Mouse (Mus musculus): ENCODE data around the gene Vmp1. TPM values are rescaled to one million over a fixed set of nuclear protein-coding genes. Genes with fewer than 3 reads are reported as not detected.

Vmp1 gene
- polyA plus RNA-seq, 1 experiment from 2014 or later: 80.8 TPM

DNA sequence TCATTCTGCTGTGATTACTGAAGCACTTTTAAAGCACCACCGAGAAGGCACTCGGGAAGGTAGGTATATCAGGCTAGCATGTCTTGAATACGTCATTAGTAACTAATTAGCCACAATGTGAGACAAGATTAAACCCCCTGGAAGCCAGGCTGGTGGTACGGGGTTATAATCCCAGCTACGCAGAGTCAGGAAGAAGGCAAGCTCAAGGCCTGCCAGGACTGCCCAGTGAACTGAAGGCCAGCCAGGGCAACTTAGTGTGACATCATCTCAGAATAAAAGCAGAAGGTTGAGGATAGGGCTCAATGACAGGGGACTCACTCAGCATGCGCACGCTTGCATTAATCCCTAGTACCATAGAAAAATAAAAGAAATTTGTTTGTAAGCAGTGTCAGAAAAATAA, 53.7 kb downstream of the Vmp1 start:
- 90% methylated on average over 7 of the region's 7 CpGs for WGBS (ENCODE audit: insufficient replicate concordance)
- H3K4me3 ChIP-seq (replicated peaks): no peak overlapping the region
- H3K4me1 ChIP-seq (replicated peaks): peaks cover 42% of the 10 kb centered on the region
- H3K4me2 ChIP-seq: no peak overlapping the region
- H3K27ac ChIP-seq (replicated peaks): no peak overlapping the region
- H3K9ac ChIP-seq: no peak overlapping the region
- no peaks in the 10 kb centered on the region for H3K9me3 ChIP-seq (replicated peaks)
- peaks cover 48% of the 10 kb centered on the region for H3K36me3 ChIP-seq (replicated peaks)
- no peak for ATAC-seq (ENCODE audit: insufficient read depth)
- no peaks in the 10 kb centered on the region for H3K27me3 ChIP-seq

DNA sequence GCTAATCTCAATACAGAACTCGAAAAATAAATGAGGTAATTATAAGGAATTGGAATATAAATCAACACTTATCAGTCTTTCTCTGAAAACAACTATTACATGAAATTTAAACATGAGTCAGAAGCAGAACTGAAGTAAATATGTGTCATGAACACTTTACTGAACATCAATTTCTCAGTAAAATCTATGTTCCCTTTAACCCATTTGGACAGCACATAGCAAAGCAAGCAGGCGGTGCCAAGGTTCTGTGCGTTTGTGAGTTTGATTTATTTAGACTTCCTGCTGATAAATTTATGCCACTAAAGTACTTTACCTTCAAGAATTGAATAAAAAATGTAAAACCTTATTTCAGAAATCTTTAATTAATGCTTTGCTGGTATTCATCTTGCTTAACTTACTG, 54.2 kb downstream of the Vmp1 start:
- 84% methylated on average over 3 of the region's 3 CpGs for WGBS (ENCODE audit: insufficient replicate concordance)
- H3K4me1 ChIP-seq (replicated peaks): peaks cover 40% of the 10 kb centered on the region
- no peak for ATAC-seq (ENCODE audit: insufficient read depth)
- no peaks in the 10 kb centered on the region for H3K9me3 ChIP-seq (replicated peaks)
- no peak overlapping the region for H3K9ac ChIP-seq
- no peak overlapping the region for H3K4me3 ChIP-seq (replicated peaks)
- H3K27me3 ChIP-seq: no peaks in the 10 kb centered on the region
- H3K4me2 ChIP-seq: no peak overlapping the region
- H3K27ac ChIP-seq (replicated peaks): no peak overlapping the region
- peaks cover 43% of the 10 kb centered on the region for H3K36me3 ChIP-seq (replicated peaks)

DNA sequence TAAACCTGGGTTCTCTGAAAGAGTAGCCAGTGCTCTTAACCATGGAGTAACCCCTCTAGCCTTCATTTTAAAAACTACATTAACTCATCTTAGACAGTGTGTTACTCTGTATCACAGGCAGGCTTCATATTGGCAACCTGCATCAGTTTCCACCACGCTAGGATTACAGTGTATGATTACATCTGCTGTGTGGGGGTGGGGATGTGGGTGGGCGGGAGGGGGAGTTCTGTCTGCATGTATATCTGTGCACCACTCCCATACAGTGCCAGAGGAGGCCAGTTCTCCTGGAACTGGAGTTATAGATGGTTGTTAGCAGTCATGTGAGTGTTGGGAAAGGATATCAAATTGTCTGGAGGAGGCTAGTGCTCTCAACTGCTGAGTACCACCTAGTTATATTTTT, 55.2 kb downstream of the Vmp1 start:
- peaks cover 39% of the 10 kb centered on the region for H3K4me1 ChIP-seq (replicated peaks)
- H3K9ac ChIP-seq: no peak overlapping the region
- peaks cover 36% of the 10 kb centered on the region for H3K36me3 ChIP-seq (replicated peaks)
- peak; percentile 69 for ATAC-seq (ENCODE audit: insufficient read depth)
- no peak overlapping the region for H3K4me2 ChIP-seq
- H3K9me3 ChIP-seq (replicated peaks): no peaks in the 10 kb centered on the region
- H3K27ac ChIP-seq (replicated peaks): peak overlapping the region; percentile 45
- 25% methylated on average over 2 of the region's 2 CpGs for WGBS (ENCODE audit: insufficient replicate concordance)
- H3K4me3 ChIP-seq (replicated peaks): no peak overlapping the region
- no peaks in the 10 kb centered on the region for H3K27me3 ChIP-seq

DNA sequence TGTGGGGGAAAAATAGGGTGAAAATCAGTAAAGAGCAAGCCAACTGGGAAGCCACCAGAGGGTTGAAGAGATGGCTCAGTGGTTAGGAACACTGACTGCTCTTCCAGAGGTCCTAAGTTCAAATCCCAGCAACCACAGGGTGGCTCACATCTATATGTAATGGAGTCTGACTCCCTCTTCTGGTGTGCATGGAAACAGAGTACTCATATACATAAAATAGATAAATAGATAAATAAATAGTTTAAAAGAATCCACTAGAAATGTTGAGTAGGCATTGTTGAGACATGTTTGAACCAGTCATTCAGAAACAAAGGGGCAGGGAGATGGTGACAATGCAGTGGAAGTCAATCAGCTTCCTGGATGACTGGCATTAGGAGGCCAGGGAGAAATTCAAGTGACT, 56.0 kb downstream of the Vmp1 start:
- H3K27me3 ChIP-seq: no peaks in the 10 kb centered on the region

DNA sequence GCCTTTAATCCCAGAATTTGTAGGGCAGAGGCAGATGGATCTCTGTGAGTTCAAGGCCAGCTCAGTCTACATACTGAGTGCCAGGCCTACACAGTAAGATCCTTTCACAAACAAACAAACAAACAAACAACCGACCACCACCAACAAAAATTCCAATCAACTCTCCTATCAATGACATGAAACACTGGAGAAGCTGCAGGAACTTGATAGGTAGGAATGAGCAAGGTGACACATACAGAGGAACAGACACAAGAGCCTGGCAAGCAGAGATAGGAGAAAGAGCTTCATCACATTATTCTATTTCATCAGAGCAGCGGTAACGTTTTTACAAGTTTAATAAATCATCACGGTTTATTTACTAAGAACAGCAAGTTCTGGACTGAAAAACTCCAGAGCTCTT, 56.9 kb downstream of the Vmp1 start:
- H3K27ac ChIP-seq (replicated peaks): peak overlapping the region; percentile 54
- peaks cover 44% of the 10 kb centered on the region for H3K4me1 ChIP-seq (replicated peaks)
- no peaks in the 10 kb centered on the region for H3K9me3 ChIP-seq (replicated peaks)
- H3K9ac ChIP-seq: no peak overlapping the region
- H3K4me3 ChIP-seq (replicated peaks): no peak overlapping the region
- no peak for ATAC-seq (ENCODE audit: insufficient read depth)
- WGBS (ENCODE audit: insufficient replicate concordance): 33% methylated on average over 4 of the region's 4 CpGs
- H3K27me3 ChIP-seq: no peaks in the 10 kb centered on the region
- H3K4me2 ChIP-seq: no peak overlapping the region
- peaks cover 25% of the 10 kb centered on the region for H3K36me3 ChIP-seq (replicated peaks)

More for the DNA sequence above, 56.0 kb downstream of the Vmp1 start:
- ATAC-seq (ENCODE audit: insufficient read depth): no peak
- H3K4me2 ChIP-seq: no peak overlapping the region
- peaks cover 44% of the 10 kb centered on the region for H3K4me1 ChIP-seq (replicated peaks)
- peaks cover 33% of the 10 kb centered on the region for H3K36me3 ChIP-seq (replicated peaks)
- H3K9me3 ChIP-seq (replicated peaks): no peaks in the 10 kb centered on the region
- H3K4me3 ChIP-seq (replicated peaks): no peak overlapping the region
- no peak overlapping the region for H3K9ac ChIP-seq
- H3K27ac ChIP-seq (replicated peaks): no peak overlapping the region; the same call in 1 of the 2 replicates

DNA sequence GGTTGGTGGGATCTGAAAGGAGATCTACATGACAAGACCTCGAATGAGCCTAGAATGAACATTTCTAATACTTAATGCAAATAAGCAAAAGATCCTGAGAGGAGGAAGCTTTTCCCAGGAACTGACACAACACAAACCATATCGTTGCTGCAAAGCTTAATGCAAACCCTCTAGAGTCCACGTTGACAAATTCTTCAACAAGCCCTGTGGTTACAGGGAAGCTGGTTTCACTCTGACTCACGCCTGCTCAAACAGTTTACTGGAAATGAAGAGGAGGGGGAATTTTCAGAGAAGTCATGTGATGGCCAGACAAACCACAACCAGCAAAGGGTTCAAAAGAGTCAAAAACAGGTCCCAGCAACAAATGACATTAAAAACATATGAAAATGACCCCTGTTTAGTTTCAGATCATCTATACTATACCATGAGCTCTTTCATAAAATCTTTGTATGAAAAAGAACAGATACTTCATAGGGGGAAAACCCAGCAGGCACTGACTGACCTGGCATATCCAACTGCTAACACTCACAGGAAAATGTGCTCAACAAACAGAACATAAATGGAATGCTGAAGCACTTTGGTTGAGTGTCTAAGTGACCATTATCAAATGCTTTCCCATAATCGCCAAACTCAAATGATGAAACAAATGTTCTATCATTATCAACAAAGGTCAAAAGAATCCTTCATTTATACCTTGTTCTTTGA, 59.2 kb downstream of the Vmp1 start:
- peaks cover 9% of the 10 kb centered on the region for H3K36me3 ChIP-seq (replicated peaks)
- H3K4me2 ChIP-seq: no peak overlapping the region
- H3K27ac ChIP-seq (replicated peaks): peak overlapping the region; percentile 2; the same call in 1 of the 2 replicates
- no peak overlapping the region for H3K9ac ChIP-seq
- peaks cover 44% of the 10 kb centered on the region for H3K4me1 ChIP-seq (replicated peaks)
- no peak for ATAC-seq (ENCODE audit: insufficient read depth)
- no peaks in the 10 kb centered on the region for H3K27me3 ChIP-seq
- H3K9me3 ChIP-seq (replicated peaks): no peaks in the 10 kb centered on the region
- no peak overlapping the region for H3K4me3 ChIP-seq (replicated peaks)
- WGBS (ENCODE audit: insufficient replicate concordance): 27% methylated on average over 5 of the region's 5 CpGs

DNA sequence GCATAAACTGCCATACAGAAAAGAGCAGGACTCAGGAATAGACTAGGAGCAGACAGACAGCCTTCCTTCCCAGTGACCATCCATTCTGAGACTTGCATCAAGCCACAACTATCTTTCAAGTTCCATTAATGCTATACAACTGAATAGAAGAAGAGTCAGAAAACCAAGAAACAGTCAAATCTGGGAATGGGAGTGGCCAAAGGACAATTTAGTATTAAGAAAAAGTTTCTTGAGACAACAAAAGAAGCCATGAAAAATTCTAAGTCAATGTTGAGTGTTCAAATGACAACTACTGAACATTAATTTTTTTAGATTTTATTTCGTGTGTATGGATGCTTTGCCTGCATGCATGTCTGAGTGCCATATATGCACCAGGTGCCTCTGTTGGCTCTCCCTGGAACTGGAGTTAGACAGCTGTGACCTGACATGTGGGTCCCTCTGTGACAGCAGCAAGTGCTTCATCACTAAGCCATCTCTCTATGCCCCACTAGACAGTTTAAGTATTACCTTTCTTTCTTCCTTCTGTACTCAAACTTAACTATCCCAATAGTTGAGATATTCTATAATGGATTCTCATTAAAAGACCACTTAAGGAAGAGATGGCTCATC, 60.1 kb downstream of the Vmp1 start:
- peaks cover 12% of the 10 kb centered on the region for H3K36me3 ChIP-seq (replicated peaks)
- WGBS (ENCODE audit: insufficient replicate concordance): 60% methylated on average over 1 of the region's 1 CpGs
- no peak overlapping the region for H3K9ac ChIP-seq
- no peak overlapping the region for H3K4me2 ChIP-seq
- no peak for ATAC-seq (ENCODE audit: insufficient read depth)
- no peak overlapping the region for H3K4me3 ChIP-seq (replicated peaks)
- H3K9me3 ChIP-seq (replicated peaks): no peaks in the 10 kb centered on the region
- no peak overlapping the region for H3K27ac ChIP-seq (replicated peaks)
- no peaks in the 10 kb centered on the region for H3K27me3 ChIP-seq
- H3K4me1 ChIP-seq (replicated peaks): peaks cover 38% of the 10 kb centered on the region

DNA sequence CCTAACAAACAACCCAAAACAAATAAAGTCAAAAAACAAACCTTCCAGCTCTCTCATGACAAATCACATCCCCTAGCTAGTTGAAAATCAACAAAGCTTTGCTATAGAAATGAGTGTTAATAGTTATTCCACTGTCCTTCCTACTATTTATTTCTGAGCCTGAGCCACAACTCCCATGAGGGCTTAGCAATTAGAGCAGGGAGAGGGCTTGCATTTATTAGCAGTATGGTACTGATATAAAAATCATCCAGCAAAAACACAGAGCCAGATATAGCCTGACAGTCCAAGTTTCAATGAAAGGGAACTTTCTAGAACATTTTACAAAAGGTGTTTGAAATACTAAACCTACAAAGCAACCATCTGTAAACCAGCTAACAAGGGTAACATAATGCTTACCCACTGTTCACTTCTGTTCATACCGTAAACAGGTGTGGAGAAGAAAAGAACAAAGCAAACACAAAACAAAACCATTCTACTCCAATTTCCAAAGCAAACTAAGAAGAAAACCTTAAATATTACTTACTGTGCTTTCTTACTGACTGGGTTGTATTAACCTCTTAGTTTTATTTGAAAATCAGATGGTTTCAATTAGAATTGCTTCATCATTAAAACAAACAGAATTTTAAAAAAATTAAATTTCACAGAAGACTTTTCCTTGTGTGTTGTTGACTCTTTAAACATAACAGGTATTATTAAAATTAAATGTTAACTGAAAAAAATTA, 61.3 kb downstream of the Vmp1 start:
- Histone ChIP-seq H3K27ac (replicated peaks) (no peak overlapping the region), H3K9ac (no peak overlapping the region), H3K27me3 (no peaks in the 10 kb centered on the region), H3K4me3 (replicated peaks) (no peak overlapping the region), H3K36me3 (replicated peaks) (0 out of 2 replicates have a peak, but pooled peaks cover 3% of the 10 kb centered on the region), H3K4me1 (replicated peaks) (peaks cover 27% of the 10 kb centered on the region), H3K4me2 (no peak overlapping the region), H3K9me3 (replicated peaks) (no peaks in the 10 kb centered on the region)
- WGBS (ENCODE audit: insufficient replicate concordance): 90% methylated on average over 1 of the region's 1 CpGs
- no peak for ATAC-seq (ENCODE audit: insufficient read depth)

DNA sequence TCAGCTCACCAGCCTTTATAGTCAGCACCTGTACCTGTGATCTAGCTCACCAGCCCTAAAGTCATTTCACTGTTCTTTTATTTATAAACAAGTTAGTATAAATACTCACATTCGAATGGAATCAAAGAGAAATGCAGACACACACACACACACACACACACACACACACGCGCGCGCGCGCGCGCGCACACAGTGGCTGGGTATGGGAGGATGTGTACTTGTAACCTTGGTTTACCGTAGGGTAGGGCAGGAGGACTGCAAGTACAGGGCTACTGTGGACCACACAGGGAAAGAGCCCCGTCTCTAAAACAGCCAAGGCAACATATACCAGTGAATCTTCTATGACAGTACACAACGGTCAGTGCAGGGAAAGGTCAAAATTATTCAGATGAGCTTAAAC, 62.5 kb downstream of the Vmp1 start:
- no peak overlapping the region for H3K9ac ChIP-seq
- H3K27me3 ChIP-seq: no peaks in the 10 kb centered on the region
- H3K4me2 ChIP-seq: no peak overlapping the region
- no peak for ATAC-seq (ENCODE audit: insufficient read depth)
- H3K27ac ChIP-seq (replicated peaks): no peak overlapping the region
- no peak overlapping the region for H3K4me3 ChIP-seq (replicated peaks)
- WGBS (ENCODE audit: insufficient replicate concordance): 92% methylated on average over 13 of the region's 13 CpGs
- H3K4me1 ChIP-seq (replicated peaks): peaks cover 19% of the 10 kb centered on the region
- peaks cover 6% of the 10 kb centered on the region; the same call in 1 of the 2 replicates for H3K36me3 ChIP-seq (replicated peaks)
- no peaks in the 10 kb centered on the region for H3K9me3 ChIP-seq (replicated peaks)

DNA sequence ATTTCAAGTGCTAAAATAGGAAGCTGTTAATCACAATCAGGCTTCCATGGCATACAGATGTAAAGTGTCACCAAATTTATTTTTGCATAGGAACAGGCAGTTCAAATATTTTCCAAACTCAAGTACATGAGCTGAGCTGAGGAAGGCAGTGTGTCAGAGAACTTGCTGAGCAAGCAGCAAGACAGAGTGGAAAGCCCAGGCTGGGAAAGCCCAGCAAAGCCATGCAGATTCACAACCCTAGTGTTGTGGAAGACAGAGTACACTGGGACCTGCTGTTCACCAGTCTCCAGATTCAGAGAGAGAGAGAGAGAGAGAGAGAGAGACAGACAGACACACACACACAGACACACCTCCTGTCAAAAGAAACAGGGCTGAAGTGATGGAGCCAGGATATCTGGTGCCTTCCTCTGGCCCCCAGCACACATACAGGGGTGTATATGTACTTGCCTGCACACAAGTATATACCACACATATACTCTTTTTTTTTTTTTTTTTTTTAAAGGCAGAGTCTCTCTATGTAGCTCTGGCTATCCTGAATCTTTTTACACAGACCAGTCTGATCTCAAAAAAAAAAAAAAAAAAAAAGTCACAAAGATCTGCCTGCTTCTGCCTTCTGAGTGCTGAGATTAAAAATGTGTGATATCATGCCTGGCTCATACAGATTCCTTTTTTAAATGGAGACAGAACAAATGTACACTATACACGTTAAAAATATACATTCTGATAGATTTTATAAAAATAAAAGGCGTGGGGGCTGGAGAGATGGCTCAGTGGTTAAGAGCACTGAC, 64.9 kb downstream of the Vmp1 start:
- WGBS (ENCODE audit: insufficient replicate concordance): 84% methylated on average over 2 of the region's 2 CpGs

DNA sequence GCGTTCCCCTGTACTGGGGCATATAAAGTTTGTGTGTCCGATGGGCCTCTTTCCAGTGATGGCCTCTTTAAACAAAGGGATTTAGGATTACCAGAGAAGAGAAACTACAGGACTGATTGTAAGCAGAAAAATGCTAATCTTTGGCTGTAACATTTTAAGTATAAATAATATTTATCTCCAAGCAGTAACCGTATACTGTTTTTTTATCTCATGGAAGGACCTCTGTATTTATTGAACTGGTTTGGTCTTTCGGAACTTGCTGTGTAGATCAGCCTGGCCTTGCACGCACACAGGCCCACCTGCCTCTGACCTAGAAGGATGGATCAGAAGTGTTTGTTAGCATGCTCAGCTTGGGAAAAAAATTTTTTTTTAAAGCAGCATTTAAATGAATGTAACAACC, 69.0 kb downstream of the Vmp1 start:
- H3K27ac ChIP-seq (replicated peaks): peak overlapping the region; percentile 96
- no peaks in the 10 kb centered on the region for H3K9me3 ChIP-seq (replicated peaks)
- peak overlapping the region; percentile 35 for H3K9ac ChIP-seq
- no peak overlapping the region for H3K4me3 ChIP-seq (replicated peaks)
- peak overlapping the region; percentile 53 for H3K4me2 ChIP-seq
- no peak for ATAC-seq (ENCODE audit: insufficient read depth)
- peaks cover 20% of the 10 kb centered on the region for H3K36me3 ChIP-seq (replicated peaks)
- WGBS (ENCODE audit: insufficient replicate concordance): 44% methylated on average over 5 of the region's 5 CpGs
- H3K4me1 ChIP-seq (replicated peaks): peaks cover 56% of the 10 kb centered on the region
- no peaks in the 10 kb centered on the region for H3K27me3 ChIP-seq

More for the DNA sequence above, 64.9 kb downstream of the Vmp1 start:
- Histone ChIP-seq H3K4me3 (replicated peaks) (no peak overlapping the region), H3K4me2 (no peak overlapping the region), H3K27ac (replicated peaks) (0 out of 2 replicates have a peak overlapping the region, but pooled peaks have one; percentile 9), H3K9ac (no peak overlapping the region), H3K36me3 (replicated peaks) (peaks cover 12% of the 10 kb centered on the region; the same call in 1 of the 2 replicates), H3K9me3 (replicated peaks) (no peaks in the 10 kb centered on the region), H3K4me1 (replicated peaks) (peaks cover 26% of the 10 kb centered on the region), H3K27me3 (no peaks in the 10 kb centered on the region)
- ATAC-seq (ENCODE audit: insufficient read depth): no peak
